Mouse (Mus musculus) forebrain, embryonic 15.5 days (tissue): ENCODE measurements around the gene Mybpc1. TPM values are rescaled to one million over a fixed set of nuclear protein-coding genes. Genes with fewer than 3 reads are reported as not detected.
"Not testable (repeated sequence)": the region's sequence is repeated elsewhere in the genome, so short reads cannot be mapped to it uniquely, and the experiment has no call there.

Experiments used
- ATAC-seq: fragments of 200-750 bp; cut with Nextera tagmentation; replicated peaks from 2 replicates; pipeline ENCODE4 v1.8.0; 2017; ENCODE audit warnings: mild to moderate bottlenecking, moderate TSS enrichment, moderate library complexity
- H3K27ac ChIP-seq: fragments of 300-500 bp; sonication (generic); replicated peaks from 2 replicates; pipeline ENCODE4 v1.5.1; 2015; ENCODE audit warnings: mild to moderate bottlenecking, inconsistent platforms
- H3K27me3 ChIP-seq: fragments of 300-500 bp; sonication (generic); 2 replicates; pipeline ENCODE4 v1.6.1; 2015; ENCODE audit warnings: inconsistent platforms
- H3K36me3 ChIP-seq: fragments of 300-500 bp; sonication (generic); 2 replicates; pipeline ENCODE4 v1.6.1; 2015; ENCODE audit warnings: mild to moderate bottlenecking, inconsistent platforms
- H3K4me1 ChIP-seq: fragments of 300-500 bp; sonication (generic); 2 replicates; pipeline ENCODE4 v1.6.1; 2015; ENCODE audit warnings: inconsistent platforms
- H3K4me2 ChIP-seq: fragments of 300-500 bp; sonication (generic); replicated peaks from 2 replicates; pipeline ENCODE4 v1.6.1; 2015; ENCODE audit warnings: mild to moderate bottlenecking, inconsistent platforms
- H3K4me3 ChIP-seq: fragments of 300-500 bp; sonication (generic); 2 replicates; pipeline ENCODE4 v1.5.1; 2015; ENCODE audit warnings: mild to moderate bottlenecking, inconsistent platforms
- H3K9ac ChIP-seq: fragments of 300-500 bp; sonication (generic); replicated peaks from 2 replicates; pipeline ENCODE4 v1.6.1; 2015; ENCODE audit warnings: mild to moderate bottlenecking, inconsistent platforms
- H3K9me3 ChIP-seq: fragments of 300-500 bp; sonication (generic); 2 replicates; pipeline ENCODE4 v1.6.1; 2016; ENCODE audit warnings: inconsistent platforms
- WGBS: fragments of 180-500 bp; shearing (Covaris S2); methylation state at CpG from one replicate; pipeline ENCODE4 v1.1.7; 2015; ENCODE audit warnings: mixed read lengths; 5-methylcytosine and 5-hydroxymethylcytosine counted together
- polyA plus RNA-seq: library from polyadenylated mRNA; unstranded; fragments of >200 nt; fragmentation: Nextera tagmentation; extraction: Ambion mirVana; gene quantifications from 2 replicates; pipeline ENCODE4 v1.2.1, GENCODE M21; 2015

Gene Mybpc1
- polyA plus RNA-seq, 1 experiment from 2014 or later: 0.99 TPM

DNA sequence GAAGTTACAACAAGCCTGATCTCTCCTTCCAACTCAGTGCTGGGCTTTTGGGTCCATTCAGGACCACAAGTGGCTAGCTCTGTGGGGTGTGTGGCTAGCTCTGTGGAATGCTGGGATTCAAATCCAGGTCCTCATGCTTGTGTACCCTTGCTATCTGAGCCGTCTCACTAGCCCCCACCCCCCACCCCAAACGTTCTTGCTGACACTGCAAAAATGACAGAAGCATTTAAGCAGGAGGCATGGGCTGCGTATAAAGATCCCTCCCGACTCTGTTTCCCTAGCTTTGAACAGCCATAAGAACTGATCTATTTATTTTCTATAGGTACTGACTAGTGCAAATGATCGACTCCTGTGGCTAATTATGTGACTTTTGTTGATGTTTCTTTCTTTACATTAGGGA is 74.3 kb downstream of the Mybpc1 start:
- no peaks in the 10 kb centered on the region for H3K9me3 ChIP-seq
- H3K27ac ChIP-seq: no peak overlapping the region
- H3K9ac ChIP-seq: no peak overlapping the region
- H3K4me1 ChIP-seq: no peaks in the 10 kb centered on the region
- no peaks in the 10 kb centered on the region for H3K36me3 ChIP-seq
- WGBS: 71% methylated on average over 5 of the region's 5 CpGs
- no peak overlapping the region for H3K4me3 ChIP-seq
- no peak overlapping the region for H3K4me2 ChIP-seq
- H3K27me3 ChIP-seq: no peaks in the 10 kb centered on the region
- ATAC-seq: no peak

DNA sequence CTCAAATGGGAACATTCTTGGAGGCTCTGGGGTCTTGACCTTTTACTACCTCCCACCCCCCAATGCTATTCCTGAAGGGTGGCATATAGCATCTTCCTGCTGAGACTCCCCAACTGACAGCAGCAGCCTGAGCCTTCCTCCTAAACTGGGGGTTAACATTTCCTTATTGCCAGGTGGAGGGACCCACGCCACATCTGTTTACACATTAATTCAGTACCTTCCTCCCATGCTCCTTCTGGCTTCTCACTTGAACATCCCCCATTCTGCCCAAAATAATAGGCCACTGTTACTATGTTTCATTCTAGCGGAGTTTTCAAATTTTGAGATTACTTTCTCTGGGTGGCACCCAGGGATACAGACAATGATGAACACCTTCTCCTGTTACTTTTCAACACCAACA is 80.9 kb downstream of the Mybpc1 start:
- H3K4me2 ChIP-seq: no peak overlapping the region
- H3K36me3 ChIP-seq: no peaks in the 10 kb centered on the region
- no peak for ATAC-seq
- H3K27ac ChIP-seq: no peak overlapping the region
- H3K4me1 ChIP-seq: no peaks in the 10 kb centered on the region
- no peak overlapping the region for H3K9ac ChIP-seq
- 87% methylated on average over 2 of the region's 2 CpGs for WGBS
- no peak overlapping the region for H3K4me3 ChIP-seq
- H3K9me3 ChIP-seq: no peaks in the 10 kb centered on the region
- H3K27me3 ChIP-seq: no peaks in the 10 kb centered on the region

DNA sequence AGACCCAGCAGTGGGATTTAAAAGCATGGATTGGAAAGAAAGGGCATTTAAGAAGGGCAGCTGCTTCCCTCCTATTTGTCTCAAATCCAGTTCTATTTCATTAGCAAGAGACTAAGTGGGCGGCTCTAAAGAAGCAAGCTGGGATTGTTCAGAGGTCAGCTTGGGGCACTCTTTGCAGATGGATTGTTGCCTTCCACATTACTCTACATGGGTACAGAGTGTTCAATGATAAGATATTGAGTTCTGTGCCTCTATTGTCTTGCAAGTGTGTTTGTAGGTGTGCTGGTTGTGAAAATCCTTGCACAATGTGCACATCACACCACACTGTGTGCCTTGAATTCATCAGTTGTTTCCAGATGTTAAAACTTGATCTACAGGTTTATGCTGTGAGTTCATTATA is 81.7 kb downstream of the Mybpc1 start:
- Histone ChIP-seq H3K9me3 (no peaks in the 10 kb centered on the region), H3K4me3 (no peak overlapping the region), H3K27ac (no peak overlapping the region), H3K27me3 (no peaks in the 10 kb centered on the region), H3K36me3 (no peaks in the 10 kb centered on the region), H3K4me2 (no peak overlapping the region), H3K9ac (no peak overlapping the region), H3K4me1 (no peaks in the 10 kb centered on the region)
- 87% methylated on average over 1 of the region's 1 CpGs for WGBS
- no peak for ATAC-seq

DNA sequence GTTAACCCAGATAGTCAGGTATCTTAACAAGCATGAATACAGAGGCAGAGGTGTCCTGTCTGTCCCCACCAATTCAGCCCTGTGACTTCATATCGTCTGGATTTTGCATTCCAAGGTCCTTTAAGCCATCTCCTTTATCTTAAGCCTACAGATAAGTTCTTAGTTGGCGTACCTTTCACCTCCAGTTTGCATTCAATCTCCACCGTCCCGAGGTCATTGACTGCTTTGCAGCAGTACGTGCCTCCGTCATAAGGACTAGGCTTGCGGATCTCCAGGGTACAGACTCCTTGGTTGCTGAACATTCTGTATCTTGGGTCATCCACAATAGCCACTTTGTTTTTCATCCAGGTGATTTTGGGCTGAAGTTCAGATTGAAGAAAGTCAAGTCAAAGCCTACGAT is 82.2 kb downstream of the Mybpc1 start:
- Histone ChIP-seq H3K4me1 (no peaks in the 10 kb centered on the region), H3K27ac (no peak overlapping the region), H3K4me3 (no peak overlapping the region), H3K36me3 (no peaks in the 10 kb centered on the region), H3K27me3 (no peaks in the 10 kb centered on the region), H3K4me2 (no peak overlapping the region), H3K9ac (no peak overlapping the region), H3K9me3 (no peaks in the 10 kb centered on the region)
- ATAC-seq: no peak
- WGBS: 91% methylated on average over 8 of the region's 8 CpGs

DNA sequence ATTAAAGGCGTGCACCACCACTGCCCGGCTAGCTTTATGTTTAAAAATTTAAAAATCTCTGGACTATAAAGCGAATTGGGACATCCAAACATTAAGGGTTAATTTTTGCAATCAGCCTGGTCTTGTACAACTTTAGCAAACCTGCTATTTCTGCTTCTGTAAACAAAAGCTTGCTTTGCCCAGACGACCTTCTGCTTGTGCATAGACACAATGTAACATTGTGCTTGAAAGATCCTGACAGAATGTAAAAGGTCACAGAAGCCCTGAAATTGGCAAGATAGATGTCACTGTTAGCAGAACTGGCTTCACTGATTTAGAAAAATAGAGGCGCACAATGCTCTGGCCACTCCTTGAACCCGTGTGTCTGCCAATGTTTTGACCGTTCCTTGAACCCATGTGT is 89.9 kb downstream of the Mybpc1 start:
- H3K9ac ChIP-seq, H3K27ac ChIP-seq, H3K9me3 ChIP-seq, ATAC-seq, H3K36me3 ChIP-seq, H3K4me2 ChIP-seq, H3K27me3 ChIP-seq, H3K4me3 ChIP-seq, H3K4me1 ChIP-seq: not testable (repeated sequence)
- 91% methylated on average over 7 of the region's 7 CpGs for WGBS

DNA sequence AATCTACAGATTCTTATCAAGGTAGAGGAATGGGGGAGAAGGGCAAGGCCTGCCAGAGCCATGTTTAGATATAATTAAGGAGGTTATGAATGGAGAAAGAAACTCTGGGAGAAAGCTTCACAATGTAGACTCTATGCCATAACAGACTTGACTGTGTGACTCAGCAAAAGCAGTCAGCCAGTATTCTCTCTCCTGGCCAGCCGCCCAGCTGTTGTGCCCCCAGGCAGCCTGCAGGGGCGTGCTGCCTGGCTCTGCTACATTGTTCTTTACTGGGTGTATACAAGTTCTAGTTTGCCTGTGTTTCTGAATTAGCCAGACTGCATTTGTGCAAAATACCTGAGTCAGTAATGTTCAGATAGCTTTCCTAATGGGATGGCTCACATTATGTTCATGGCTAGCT is 90.5 kb downstream of the Mybpc1 start:
- WGBS: 29% methylated on average over 2 of the region's 2 CpGs
- no peak for ATAC-seq
- no peaks in the 10 kb centered on the region for H3K9me3 ChIP-seq
- no peak overlapping the region for H3K9ac ChIP-seq
- no peak overlapping the region for H3K4me2 ChIP-seq
- H3K27me3 ChIP-seq: no peaks in the 10 kb centered on the region
- H3K36me3 ChIP-seq: no peaks in the 10 kb centered on the region
- no peak overlapping the region for H3K4me3 ChIP-seq
- H3K27ac ChIP-seq: no peak overlapping the region
- no peaks in the 10 kb centered on the region for H3K4me1 ChIP-seq

DNA sequence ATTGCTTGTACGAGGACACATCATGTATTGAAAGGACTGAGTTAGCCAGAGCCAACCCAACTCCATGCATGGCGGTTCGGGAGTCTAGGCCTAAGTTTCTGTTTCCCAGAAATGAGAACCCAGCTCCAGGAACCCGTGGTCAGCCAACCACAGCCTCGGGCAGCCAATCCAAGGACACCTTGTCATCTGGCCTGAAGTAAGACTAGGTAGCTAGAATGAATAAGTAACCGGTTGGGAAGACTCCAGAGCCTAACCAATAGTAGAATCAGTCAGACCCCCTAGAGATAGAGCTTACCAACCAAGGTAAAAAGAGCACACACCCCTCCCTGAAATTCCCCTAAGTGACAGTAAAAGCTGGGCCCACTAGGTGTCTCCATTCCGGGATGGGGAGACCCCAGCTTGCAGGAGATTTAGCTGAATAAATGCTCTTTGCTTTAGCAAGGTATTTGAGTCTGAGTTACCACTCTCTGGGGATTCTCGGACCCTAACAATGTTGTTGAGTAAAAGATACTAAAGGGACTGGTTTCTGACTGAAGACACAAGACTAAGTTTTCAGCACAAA is 91.3 kb downstream of the Mybpc1 start:
- H3K4me2 ChIP-seq: no peak overlapping the region
- ATAC-seq: no peak
- 71% methylated on average over 8 of the region's 8 CpGs for WGBS

DNA sequence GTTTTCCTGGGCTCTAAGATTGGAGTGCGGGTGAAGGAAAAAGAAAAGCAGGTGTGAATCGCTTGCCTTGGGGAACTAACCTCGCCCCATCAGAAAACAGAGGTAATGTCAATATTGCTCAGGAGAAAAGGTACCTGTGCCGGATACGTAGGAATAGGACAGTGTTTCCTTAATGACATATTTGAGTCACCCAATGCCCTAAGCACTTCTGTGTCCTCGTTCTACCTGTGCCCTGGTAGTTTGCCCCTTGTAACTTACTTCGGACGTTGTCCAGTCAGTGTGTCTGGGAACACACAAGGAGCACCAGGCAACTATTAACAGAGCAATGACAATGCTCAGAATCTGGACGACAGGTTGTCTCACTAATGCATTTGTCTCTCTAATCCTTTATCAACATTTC is 93.6 kb downstream of the Mybpc1 start:
- H3K9ac ChIP-seq: no peak overlapping the region
- H3K36me3 ChIP-seq: no peaks in the 10 kb centered on the region
- no peak overlapping the region for H3K27ac ChIP-seq
- H3K9me3 ChIP-seq: no peaks in the 10 kb centered on the region
- H3K4me2 ChIP-seq: no peak overlapping the region
- H3K27me3 ChIP-seq: no peaks in the 10 kb centered on the region
- no peaks in the 10 kb centered on the region for H3K4me1 ChIP-seq
- 90% methylated on average over 9 of the region's 9 CpGs for WGBS
- ATAC-seq: no peak
- no peak overlapping the region for H3K4me3 ChIP-seq

More for the DNA sequence above, 91.3 kb downstream of the Mybpc1 start:
- Histone ChIP-seq H3K4me1 (no peaks in the 10 kb centered on the region), H3K9me3 (no peaks in the 10 kb centered on the region), H3K27me3 (no peaks in the 10 kb centered on the region), H3K27ac (no peak overlapping the region), H3K4me3 (no peak overlapping the region), H3K36me3 (no peaks in the 10 kb centered on the region), H3K9ac (no peak overlapping the region)

DNA sequence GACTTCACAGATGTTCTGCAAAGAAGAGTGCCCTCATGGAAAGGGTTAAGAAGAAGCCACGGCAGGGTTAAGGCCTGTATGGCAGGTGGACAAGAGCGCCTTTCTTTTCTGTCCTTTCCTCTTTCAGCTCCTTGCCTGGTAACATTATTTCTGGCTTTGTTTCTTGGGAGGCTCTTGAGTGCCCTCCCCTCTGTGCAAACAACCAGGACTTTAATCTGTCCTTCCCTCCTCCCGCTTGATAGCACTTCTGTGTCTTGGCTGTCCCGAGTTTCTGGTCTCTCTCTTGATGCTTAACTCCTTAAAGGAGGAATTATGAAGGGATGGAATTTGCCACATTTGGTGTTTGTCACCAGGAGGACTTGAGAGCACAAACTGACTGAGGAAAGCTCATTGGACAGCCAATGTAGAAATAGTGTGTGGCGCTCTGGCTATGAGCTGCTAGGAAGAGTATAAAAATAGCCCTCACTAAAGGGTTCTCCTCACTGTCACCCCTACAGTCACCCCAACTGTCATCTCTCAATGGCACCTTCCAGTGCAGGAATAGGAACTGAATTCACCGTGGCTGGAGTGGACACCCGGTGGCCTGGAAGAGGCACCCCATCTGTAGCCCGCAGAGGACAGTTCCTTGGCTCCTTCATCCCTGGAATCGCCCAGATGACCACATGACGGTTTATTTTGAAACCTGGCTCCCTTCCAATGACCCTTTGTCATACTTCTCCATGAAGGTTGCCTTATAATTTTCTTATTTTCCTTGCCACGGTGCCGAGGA is 94.3 kb downstream of the Mybpc1 start:
- no peaks in the 10 kb centered on the region for H3K4me1 ChIP-seq
- ATAC-seq: no peak
- WGBS: 80% methylated on average over 12 of the region's 12 CpGs
- H3K27me3 ChIP-seq: no peaks in the 10 kb centered on the region
- no peaks in the 10 kb centered on the region for H3K36me3 ChIP-seq
- H3K9ac ChIP-seq: no peak overlapping the region
- H3K27ac ChIP-seq: no peak overlapping the region
- H3K4me3 ChIP-seq: no peak overlapping the region
- no peak overlapping the region for H3K4me2 ChIP-seq
- no peaks in the 10 kb centered on the region for H3K9me3 ChIP-seq

DNA sequence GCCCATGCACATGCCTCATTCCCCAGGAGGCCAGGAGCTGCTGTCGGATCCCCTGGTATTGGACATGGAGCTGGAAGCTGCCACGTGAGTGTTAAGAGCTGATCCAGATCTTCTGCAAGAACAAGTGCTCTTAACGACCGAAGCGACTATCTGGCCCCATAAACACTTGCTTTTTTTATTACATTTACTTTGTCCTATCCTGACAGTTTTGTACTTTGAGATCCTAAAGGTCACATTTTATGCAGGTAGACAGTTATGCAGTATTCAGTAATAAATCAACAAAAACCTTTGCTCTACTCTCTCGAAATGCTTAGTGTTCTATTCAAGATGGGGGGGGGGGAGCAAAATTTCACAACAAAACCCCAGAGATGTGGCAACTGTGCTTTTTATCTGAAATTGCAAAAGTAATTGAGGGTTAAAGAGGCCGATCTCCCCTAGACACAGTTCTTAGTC is 97.2 kb downstream of the Mybpc1 start:
- Histone ChIP-seq H3K4me2 (no peak overlapping the region), H3K4me3 (no peak overlapping the region), H3K9me3 (no peaks in the 10 kb centered on the region), H3K9ac (no peak overlapping the region), H3K4me1 (peaks cover 10% of the 10 kb centered on the region), H3K36me3 (no peaks in the 10 kb centered on the region), H3K27me3 (no peaks in the 10 kb centered on the region), H3K27ac (no peak overlapping the region)
- ATAC-seq: no peak
- WGBS: 84% methylated on average over 7 of the region's 7 CpGs

DNA sequence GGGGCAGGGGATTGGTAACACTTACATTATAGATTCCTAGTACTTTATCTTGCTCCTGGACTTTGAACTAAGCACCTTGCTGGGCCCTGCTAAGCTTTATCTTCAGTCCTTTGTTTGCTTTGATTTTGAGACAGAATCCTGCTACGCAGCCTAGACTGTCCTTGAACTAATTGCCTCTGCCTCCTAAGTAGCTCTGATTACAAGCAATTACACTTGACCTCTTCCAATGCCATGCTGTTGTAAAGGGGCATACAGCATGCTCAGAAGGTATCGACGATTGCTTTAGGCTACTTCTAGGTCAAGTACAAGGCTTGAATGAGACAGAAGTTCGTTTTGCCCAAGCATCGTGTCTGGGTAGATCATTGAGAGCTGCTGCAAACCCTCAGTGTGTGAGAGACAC is 99.7 kb downstream of the Mybpc1 start:
- Histone ChIP-seq H3K9me3 (no peaks in the 10 kb centered on the region), H3K36me3 (no peaks in the 10 kb centered on the region), H3K27me3 (no peaks in the 10 kb centered on the region), H3K4me2 (no peak overlapping the region), H3K27ac (no peak overlapping the region), H3K4me3 (no peak overlapping the region), H3K9ac (no peak overlapping the region), H3K4me1 (peaks cover 20% of the 10 kb centered on the region)
- 50% methylated on average over 5 of the region's 5 CpGs for WGBS
- no peak for ATAC-seq

DNA sequence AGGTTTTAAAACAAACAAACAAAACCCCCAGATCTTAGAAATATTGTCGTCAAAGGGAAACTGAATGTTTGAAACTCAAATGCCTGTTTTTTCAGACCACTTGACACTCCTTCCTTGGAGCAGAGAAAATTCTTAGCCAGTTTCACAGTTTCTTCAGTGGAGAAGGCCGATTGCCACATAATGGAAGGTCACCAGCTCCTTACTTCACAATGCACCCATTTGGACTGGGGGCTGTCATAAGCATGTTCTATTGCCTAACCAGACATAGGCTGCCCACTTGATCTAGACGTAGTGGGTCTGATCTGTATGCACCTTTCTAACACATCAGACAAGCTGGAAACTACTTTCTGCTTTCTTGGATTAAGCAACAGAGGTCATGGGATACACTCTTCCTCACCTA is 100.5 kb downstream of the Mybpc1 start:
- 55% methylated on average over 3 of the region's 3 CpGs for WGBS
- no peak overlapping the region for H3K9ac ChIP-seq
- H3K36me3 ChIP-seq: no peaks in the 10 kb centered on the region
- no peaks in the 10 kb centered on the region for H3K27me3 ChIP-seq
- ATAC-seq: no peak
- H3K4me3 ChIP-seq: peak overlapping the region; percentile 88; the same call in 1 of the 2 replicates
- no peak overlapping the region for H3K27ac ChIP-seq
- H3K9me3 ChIP-seq: no peaks in the 10 kb centered on the region
- H3K4me2 ChIP-seq: peak overlapping the region; percentile 83
- peaks cover 20% of the 10 kb centered on the region for H3K4me1 ChIP-seq
